Mouse (Mus musculus) embryonic fibroblast, embryonic 13.5 days (primary cell): ENCODE measurements around the gene Dhx58.

Experiments used
- CTCF ChIP-seq: IDR thresholded peaks from 2 replicates; pipeline ENCODE4 v1.5.1; 2011; ENCODE audit warnings: mild to moderate bottlenecking, control low read depth, low read length, moderate library complexity, borderline replicate concordance; ENCODE audit not compliant: insufficient read depth
- POLR2A ChIP-seq: IDR thresholded peaks from 2 replicates; pipeline ENCODE4 v1.6.1; 2011; ENCODE audit warnings: low read depth, mild to moderate bottlenecking, control low read depth, low read length, moderate library complexity

- no peak for TF ChIP-seq CTCF
- TF ChIP-seq POLR2A = no peak
Measured at GRCm38 (mm10) chr11:100656458-100656857, 47.6 kb downstream of the Dhx58 start.
